Mouse (Mus musculus) brain, embryonic 14.5 days (tissue): Measurements from ENCODE around the gene Apex2.

ENCODE experiments used
- CTCF ChIP-seq: fragments of 200-500 bp; IDR thresholded peaks from 2 replicates; pipeline ENCODE4 v1.5.1; 2012; ENCODE audit warnings: inconsistent platforms, mild to moderate bottlenecking, moderate library complexity, borderline replicate concordance; ENCODE audit not compliant: insufficient read depth, insufficient read length; ENCODE audit errors: extremely low read depth
- POLR2A ChIP-seq: fragments of 200-500 bp; IDR thresholded peaks from 2 replicates; pipeline ENCODE4 v1.6.1; 2012; ENCODE audit warnings: mild to moderate bottlenecking, inconsistent platforms, borderline replicate concordance; ENCODE audit not compliant: poor library complexity, insufficient read depth, insufficient read length, severe bottlenecking; ENCODE audit errors: extremely low read depth

DNA sequence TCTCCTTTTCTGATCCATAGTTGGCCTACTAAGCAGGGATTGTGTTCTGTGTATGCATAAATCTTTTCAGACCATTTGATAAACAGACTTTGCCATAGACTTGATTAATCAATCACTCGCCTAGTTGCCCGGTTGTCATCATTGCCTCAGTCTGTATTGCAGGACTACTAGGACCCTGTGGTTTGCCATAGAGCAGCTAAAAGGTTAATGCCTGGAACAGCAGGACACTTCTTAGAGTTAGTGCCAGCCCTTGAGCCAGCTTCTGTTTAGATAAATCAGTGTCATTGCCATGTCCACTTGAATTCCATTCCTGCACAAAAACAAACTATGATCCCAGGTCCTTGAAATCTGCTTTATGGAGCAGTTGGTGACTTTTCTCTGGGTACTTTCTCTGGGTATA is 9.2 kb upstream of the Apex2 start:
- TF ChIP-seq POLR2A (no peak), CTCF (no peak)
